Mouse (Mus musculus): Measurements from ENCODE around the gene Ttll1. TPM values are rescaled to one million over a fixed set of nuclear protein-coding genes. Genes with fewer than 3 reads are reported as not detected.
"Not testable (repeated sequence)": the region's sequence is repeated elsewhere in the genome, so short reads cannot be mapped to it uniquely, and the experiment has no call there.

Gene Ttll1
- polyA plus RNA-seq, 1 experiment from 2014 or later = 19.8 TPM

DNA sequence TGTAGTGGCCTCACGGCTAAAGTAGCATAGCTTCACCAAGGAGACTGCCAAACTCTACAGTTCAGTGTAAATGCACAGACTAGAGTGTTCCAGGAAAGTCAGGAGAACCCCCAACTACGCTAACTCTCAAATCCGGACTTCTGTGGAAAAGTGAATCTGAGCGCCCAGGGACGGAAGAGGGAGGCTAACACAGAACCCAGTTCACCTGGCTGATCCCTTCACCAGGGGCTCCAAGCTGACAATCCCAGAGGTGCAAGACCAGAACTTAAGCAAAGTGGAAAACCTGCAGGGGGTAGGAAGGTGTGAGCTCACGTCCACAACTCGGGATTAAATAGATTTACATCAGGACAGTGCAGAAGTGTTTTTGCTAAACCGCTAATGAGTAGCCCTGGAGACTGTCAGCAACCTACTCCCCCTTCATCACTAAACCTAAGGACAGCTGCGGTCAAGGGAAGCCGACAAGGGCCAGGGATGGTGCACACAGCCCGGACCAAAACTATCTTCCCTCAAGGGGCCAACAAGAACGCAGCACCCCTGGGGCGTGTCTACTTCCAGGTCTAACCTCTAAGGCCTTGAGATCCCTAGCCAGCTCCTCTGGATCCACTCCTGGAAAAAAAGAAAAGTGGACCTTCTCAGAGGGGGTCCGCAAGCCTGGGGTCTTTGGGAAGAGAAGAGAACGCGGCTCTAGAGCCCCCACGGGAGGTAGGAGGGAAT lies 47.2 kb downstream of the Ttll1 start:
- peaks cover 9% of the 10 kb centered on the region; the same call in 1 of the 2 replicates for H3K4me1 ChIP-seq
- no peaks in the 10 kb centered on the region for H3K9me3 ChIP-seq
- H3K27me3 ChIP-seq (replicated peaks) = no peaks in the 10 kb centered on the region
- H3K4me3 ChIP-seq (replicated peaks) = peak overlapping the region; percentile 84
- no peaks in the 10 kb centered on the region for H3K36me3 ChIP-seq
- H3K4me2 ChIP-seq = peak overlapping the region; percentile 84
- peak overlapping the region; percentile 83 for H3K27ac ChIP-seq
- H3K9ac ChIP-seq = peak overlapping the region; percentile 62
- ATAC-seq (ENCODE audit: insufficient read depth, low FRiP score, low read depth) = no peak
- 4% methylated on average over 17 of the region's 17 CpGs for WGBS

DNA sequence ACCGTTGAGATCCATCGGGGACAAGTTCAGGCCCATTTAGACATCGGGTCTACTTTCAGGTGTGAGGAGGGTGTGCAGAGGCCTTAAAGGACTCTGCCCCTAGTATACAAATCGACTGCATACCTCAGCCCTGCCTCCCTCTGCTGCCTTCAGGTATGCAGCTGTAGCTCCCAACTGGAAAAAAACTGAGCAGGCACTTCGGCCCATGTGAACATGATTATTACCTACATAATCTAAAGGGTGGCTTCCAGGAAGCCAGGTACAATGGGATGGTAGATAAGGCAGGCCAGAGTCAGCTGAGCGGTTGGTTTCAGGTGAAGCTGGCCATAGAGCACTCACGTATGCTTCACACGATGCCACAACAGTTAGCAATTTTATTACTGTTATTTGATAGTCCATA lies 48.3 kb downstream of the Ttll1 start:
- 80% methylated on average over 8 of the region's 8 CpGs for WGBS
- not testable (repeated sequence) for H3K4me1 ChIP-seq; H3K4me3 ChIP-seq (replicated peaks); ATAC-seq (ENCODE audit: insufficient read depth, low FRiP score, low read depth); H3K27me3 ChIP-seq (replicated peaks); H3K27ac ChIP-seq; H3K36me3 ChIP-seq; H3K9ac ChIP-seq; H3K9me3 ChIP-seq
- H3K4me2 ChIP-seq = peak overlapping the region; percentile 84

DNA sequence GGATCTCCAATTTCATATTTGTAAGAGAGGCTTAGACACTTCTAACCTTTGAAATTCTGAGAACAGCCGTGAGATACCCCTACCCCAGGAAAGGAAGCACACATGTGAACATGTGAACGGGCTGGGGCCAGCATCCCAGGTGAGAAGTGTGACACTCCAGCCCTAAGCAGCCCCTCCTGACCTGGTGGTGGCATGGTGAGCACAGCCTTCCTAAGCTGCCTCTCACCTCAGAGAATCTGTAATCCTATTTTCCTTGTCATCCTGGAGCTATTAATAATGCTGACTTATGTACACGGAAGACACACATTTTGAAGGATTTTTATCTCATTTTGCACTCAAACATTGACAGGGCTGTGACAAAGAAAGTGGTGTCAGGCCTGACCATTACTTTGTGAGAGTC lies 49.8 kb downstream of the Ttll1 start:
- H3K9ac ChIP-seq = no peak overlapping the region
- WGBS = 85% methylated on average over 3 of the region's 3 CpGs
- H3K4me3 ChIP-seq (replicated peaks) = no peak overlapping the region
- H3K27me3 ChIP-seq (replicated peaks) = no peaks in the 10 kb centered on the region
- no peak for ATAC-seq (ENCODE audit: insufficient read depth, low FRiP score, low read depth)
- no peak overlapping the region for H3K4me2 ChIP-seq
- no peak overlapping the region for H3K27ac ChIP-seq
- peaks cover 9% of the 10 kb centered on the region; the same call in 1 of the 2 replicates for H3K4me1 ChIP-seq
- H3K36me3 ChIP-seq = no peaks in the 10 kb centered on the region
- no peaks in the 10 kb centered on the region for H3K9me3 ChIP-seq

DNA sequence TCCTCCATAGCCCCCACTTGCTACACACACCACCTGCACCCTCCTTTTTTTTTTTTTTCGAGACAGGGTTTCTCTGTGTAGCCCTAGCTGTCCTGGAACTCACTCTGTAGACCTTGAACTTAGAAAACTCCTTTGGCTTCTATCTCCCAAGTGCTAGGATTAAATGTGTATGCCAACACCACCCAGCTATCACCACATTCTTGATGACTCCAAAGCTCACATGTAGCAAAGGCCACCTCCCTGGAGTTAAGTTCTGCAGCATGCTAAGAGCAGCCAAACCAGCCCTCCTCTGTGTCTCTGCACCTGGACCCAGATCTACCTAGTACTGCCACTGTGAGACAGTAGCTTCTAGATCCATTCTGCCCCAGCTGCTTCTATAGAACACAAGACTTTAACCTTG lies 53.2 kb downstream of the Ttll1 start:
- Histone ChIP-seq H3K27ac (no peak overlapping the region), H3K36me3 (no peaks in the 10 kb centered on the region), H3K27me3 (replicated peaks) (no peaks in the 10 kb centered on the region), H3K9ac (no peak overlapping the region), H3K9me3 (no peaks in the 10 kb centered on the region), H3K4me3 (replicated peaks) (no peak overlapping the region), H3K4me2 (no peak overlapping the region), H3K4me1 (peaks cover 3% of the 10 kb centered on the region; the same call in 1 of the 2 replicates)
- 93% methylated on average over 1 of the region's 1 CpGs for WGBS
- no peak for ATAC-seq (ENCODE audit: insufficient read depth, low FRiP score, low read depth)

DNA sequence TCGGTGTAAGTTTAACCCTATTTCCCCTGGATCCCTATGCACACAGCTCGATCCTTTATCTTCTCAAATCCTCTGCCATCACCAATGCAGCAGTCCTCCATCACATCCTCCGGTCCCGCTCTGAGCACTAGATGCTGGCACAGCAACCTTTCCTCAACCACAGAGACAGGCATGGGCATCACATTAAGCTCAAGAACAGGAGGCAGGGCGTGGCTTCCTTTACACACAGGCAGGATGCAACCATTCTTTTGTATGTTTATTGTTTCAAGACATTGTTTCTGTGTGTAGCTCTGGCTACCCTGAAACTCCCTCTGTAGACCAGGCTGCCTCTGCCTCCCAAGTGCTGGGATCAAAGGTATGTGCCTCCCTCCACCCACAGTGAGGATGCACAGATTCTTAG lies 55.1 kb downstream of the Ttll1 start:
- no peak overlapping the region for H3K4me3 ChIP-seq (replicated peaks)
- 89% methylated on average over 5 of the region's 5 CpGs for WGBS

DNA sequence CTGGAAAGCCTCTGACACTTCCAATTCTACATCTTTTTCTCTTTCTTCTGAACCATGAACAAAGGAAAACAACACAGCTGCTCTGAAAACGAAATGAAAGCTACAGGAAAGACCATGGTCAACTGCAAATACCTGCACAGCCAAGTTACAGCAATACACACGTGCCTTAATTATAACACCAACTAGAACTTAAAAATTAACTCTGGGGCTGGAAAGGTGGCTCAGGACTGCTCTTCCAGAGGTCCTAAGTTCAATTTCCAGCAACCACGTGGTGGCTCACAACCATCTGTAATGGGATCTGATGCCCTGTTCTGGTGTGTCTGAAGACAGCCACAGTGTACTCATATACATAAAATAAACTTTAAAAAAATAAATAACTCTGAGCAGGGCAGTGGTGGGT lies 55.7 kb downstream of the Ttll1 start:
- no peak overlapping the region for H3K9ac ChIP-seq
- H3K27ac ChIP-seq = no peak overlapping the region
- H3K4me2 ChIP-seq = no peak overlapping the region
- peaks cover 21% of the 10 kb centered on the region for H3K4me1 ChIP-seq
- H3K27me3 ChIP-seq (replicated peaks) = no peaks in the 10 kb centered on the region
- no peak overlapping the region for H3K4me3 ChIP-seq (replicated peaks)
- H3K36me3 ChIP-seq = no peaks in the 10 kb centered on the region
- no peak for ATAC-seq (ENCODE audit: insufficient read depth, low FRiP score, low read depth)
- H3K9me3 ChIP-seq = no peaks in the 10 kb centered on the region
- WGBS = 73% methylated on average over 3 of the region's 3 CpGs

More for the DNA sequence above, 55.1 kb downstream of the Ttll1 start:
- Histone ChIP-seq H3K4me1 (peaks cover 19% of the 10 kb centered on the region), H3K36me3 (no peaks in the 10 kb centered on the region), H3K27ac (no peak overlapping the region), H3K9ac (no peak overlapping the region), H3K27me3 (replicated peaks) (no peaks in the 10 kb centered on the region), H3K9me3 (no peaks in the 10 kb centered on the region), H3K4me2 (no peak overlapping the region)
- ATAC-seq (ENCODE audit: insufficient read depth, low FRiP score, low read depth) = no peak

DNA sequence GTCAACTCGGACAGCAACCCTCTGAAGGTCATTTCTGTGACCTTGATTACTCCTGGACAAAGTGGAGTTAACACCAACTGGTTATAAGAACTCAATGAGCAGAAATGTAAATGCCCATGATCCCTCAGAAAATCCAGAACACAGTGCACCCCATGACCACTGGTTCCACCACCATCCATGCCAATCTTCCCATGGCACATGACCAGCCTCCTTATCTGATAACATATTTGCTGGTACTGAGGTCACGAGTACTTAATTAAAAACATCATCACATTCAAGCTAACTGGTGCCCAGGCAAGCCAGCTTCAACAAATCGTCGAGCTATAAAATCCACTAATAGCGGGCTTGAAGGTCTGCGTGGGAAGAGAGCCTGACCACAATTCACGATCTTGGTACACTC lies 56.3 kb downstream of the Ttll1 start:
- H3K27me3 ChIP-seq (replicated peaks) = no peaks in the 10 kb centered on the region
- H3K27ac ChIP-seq = no peak overlapping the region
- H3K9me3 ChIP-seq = no peaks in the 10 kb centered on the region
- no peak for ATAC-seq (ENCODE audit: insufficient read depth, low FRiP score, low read depth)
- peaks cover 21% of the 10 kb centered on the region for H3K4me1 ChIP-seq
- H3K9ac ChIP-seq = no peak overlapping the region
- no peaks in the 10 kb centered on the region for H3K36me3 ChIP-seq
- no peak overlapping the region for H3K4me2 ChIP-seq
- WGBS = 81% methylated on average over 7 of the region's 7 CpGs
- no peak overlapping the region for H3K4me3 ChIP-seq (replicated peaks)

DNA sequence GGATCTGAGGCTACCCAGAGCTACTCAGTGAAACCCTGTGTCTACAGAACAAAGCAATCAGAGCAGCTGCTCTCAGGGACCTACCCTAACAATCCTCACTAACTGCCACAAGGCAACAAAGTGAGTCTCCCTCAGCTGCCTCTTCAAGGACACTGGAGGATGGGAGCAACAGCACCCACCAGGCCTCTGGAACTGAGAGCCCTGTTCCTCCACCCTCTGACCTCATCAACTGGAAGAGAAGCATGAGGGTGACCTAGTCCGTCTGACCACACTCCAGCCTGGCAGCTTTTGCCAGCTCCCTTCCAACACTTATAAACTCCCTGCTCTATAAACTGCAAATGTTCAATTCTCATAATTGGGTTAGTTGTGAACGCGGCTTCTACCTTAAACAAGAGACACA lies 56.8 kb downstream of the Ttll1 start:
- ATAC-seq (ENCODE audit: insufficient read depth, low FRiP score, low read depth) = no peak
- H3K9me3 ChIP-seq = no peaks in the 10 kb centered on the region
- no peak overlapping the region for H3K9ac ChIP-seq
- no peak overlapping the region for H3K4me2 ChIP-seq
- H3K4me1 ChIP-seq = peaks cover 22% of the 10 kb centered on the region
- 68% methylated on average over 3 of the region's 3 CpGs for WGBS
- H3K27me3 ChIP-seq (replicated peaks) = no peaks in the 10 kb centered on the region
- no peak overlapping the region for H3K4me3 ChIP-seq (replicated peaks)
- H3K36me3 ChIP-seq = no peaks in the 10 kb centered on the region
- no peak overlapping the region for H3K27ac ChIP-seq

DNA sequence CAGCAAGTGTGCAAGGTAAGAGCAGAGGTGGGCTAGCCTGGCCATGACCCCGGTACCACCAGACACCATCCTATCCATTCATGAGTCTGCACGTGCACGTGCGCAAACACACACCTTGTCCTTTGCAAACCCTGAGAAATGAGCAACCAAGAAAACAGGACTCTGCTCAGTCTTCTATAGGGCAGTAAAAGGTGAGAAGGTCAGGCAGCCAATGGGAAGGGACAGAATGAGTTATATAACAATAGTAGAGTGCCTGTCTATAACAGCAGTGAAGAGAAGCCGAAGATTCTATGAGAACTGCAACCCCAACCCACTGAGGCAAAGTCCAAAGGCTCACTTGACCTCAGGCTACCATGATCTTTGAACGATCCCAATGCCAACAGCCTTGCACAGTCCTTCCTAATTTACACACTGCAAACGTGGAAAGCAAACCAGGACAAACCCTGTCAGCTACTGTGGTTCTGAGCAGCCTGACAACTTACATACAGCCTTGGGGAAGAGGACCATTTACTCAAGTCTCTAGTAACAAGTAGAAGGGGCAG lies 58.4 kb downstream of the Ttll1 start:
- Histone ChIP-seq H3K4me1 (peaks cover 38% of the 10 kb centered on the region), H3K9me3 (no peaks in the 10 kb centered on the region), H3K4me2 (no peak overlapping the region), H3K27me3 (replicated peaks) (no peaks in the 10 kb centered on the region), H3K27ac (peak overlapping the region; percentile 59; the same call in 1 of the 2 replicates), H3K36me3 (no peaks in the 10 kb centered on the region), H3K9ac (no peak overlapping the region), H3K4me3 (replicated peaks) (no peak overlapping the region)
- WGBS = 73% methylated on average over 7 of the region's 7 CpGs
- ATAC-seq (ENCODE audit: insufficient read depth, low FRiP score, low read depth) = no peak

DNA sequence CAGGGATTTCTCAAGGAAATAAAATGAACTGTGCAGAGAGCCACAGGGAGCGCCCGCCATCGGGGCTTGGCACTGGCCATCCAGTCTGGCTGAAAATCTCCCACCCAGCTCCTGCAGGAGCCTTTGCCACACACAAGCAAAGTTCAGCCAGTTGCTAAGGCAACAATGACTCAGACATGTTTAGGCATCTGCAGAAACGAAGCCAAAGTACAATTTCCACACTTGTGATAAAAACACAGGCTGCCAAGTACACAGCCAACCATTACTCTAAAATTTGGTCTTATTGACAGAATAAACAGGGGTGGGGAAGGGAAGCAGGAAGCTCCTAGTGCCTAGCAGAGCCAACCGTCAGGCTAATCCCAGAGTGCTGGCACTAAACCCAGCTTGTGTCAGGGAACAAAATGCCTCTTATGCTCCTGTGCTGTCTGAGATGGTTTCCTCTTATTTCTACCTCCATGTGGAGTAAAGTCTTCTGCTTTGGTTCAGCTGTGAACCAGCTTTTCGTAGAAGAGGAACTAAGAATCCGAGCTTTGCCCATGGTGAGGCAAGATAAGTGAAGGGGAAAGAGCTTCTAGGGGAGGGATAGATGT lies 59.0 kb downstream of the Ttll1 start:
- Histone ChIP-seq H3K4me1 (peaks cover 43% of the 10 kb centered on the region), H3K4me3 (replicated peaks) (no peak overlapping the region), H3K9me3 (no peaks in the 10 kb centered on the region), H3K9ac (no peak overlapping the region), H3K4me2 (no peak overlapping the region), H3K36me3 (no peaks in the 10 kb centered on the region), H3K27ac (peak overlapping the region; percentile 59; the same call in 1 of the 2 replicates), H3K27me3 (replicated peaks) (no peaks in the 10 kb centered on the region)
- ATAC-seq (ENCODE audit: insufficient read depth, low FRiP score, low read depth) = peak; percentile 49; the same call in 1 of the 2 replicates
- 55% methylated on average over 7 of the region's 7 CpGs for WGBS

DNA sequence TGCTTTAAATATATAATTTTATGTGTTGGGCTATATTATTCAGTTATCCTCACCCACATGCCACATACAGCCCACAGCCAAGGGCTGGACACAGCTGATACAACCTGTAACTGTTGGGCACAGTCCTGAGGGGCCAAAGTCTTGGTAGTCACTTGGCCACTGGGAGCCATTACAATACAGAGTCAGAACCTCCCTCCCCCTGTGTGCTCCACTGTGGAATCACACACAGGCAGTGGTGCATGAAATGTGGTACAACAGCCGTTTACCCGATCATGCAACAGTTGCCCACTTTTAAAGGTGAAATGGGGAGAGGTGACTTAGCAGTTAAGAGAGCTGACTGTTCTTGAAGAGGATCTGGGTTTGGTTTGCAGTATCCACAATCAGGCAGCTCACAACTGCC lies 60.7 kb downstream of the Ttll1 start:
- Histone ChIP-seq H3K4me3 (replicated peaks) (no peak overlapping the region), H3K27ac (no peak overlapping the region), H3K9me3 (no peaks in the 10 kb centered on the region), H3K27me3 (replicated peaks) (no peaks in the 10 kb centered on the region), H3K4me2 (no peak overlapping the region), H3K9ac (no peak overlapping the region), H3K36me3 (no peaks in the 10 kb centered on the region), H3K4me1 (peaks cover 55% of the 10 kb centered on the region)
- no peak for ATAC-seq (ENCODE audit: insufficient read depth, low FRiP score, low read depth)
- 98% methylated on average over 2 of the region's 2 CpGs for WGBS

DNA sequence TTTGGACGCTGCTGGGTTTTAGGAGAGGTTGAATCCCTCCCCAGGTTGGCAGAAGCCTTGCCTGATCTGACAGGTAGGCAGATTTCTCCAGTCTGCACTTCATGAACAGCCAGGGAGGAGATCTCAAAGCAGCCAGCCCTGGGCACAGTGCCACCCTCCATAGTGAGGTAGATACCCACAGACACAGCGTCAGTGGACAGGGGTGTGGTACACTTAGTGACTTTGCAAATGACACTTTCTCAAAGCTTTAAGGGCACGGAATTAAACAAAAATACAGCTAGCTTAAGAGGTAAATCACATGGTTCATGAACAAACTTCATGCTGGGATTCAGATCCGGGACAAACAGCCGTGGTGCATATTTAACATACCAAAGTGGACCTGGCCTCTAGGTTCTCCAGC lies 62.0 kb downstream of the Ttll1 start:
- H3K27me3 ChIP-seq (replicated peaks) = no peaks in the 10 kb centered on the region
- H3K27ac ChIP-seq = peak overlapping the region; percentile 16; the same call in 1 of the 2 replicates
- H3K4me3 ChIP-seq (replicated peaks) = no peak overlapping the region
- no peaks in the 10 kb centered on the region for H3K36me3 ChIP-seq
- H3K4me2 ChIP-seq = no peak overlapping the region
- H3K9me3 ChIP-seq = no peaks in the 10 kb centered on the region
- no peak for ATAC-seq (ENCODE audit: insufficient read depth, low FRiP score, low read depth)
- H3K4me1 ChIP-seq = peaks cover 57% of the 10 kb centered on the region
- H3K9ac ChIP-seq = no peak overlapping the region
- 64% methylated on average over 5 of the region's 5 CpGs for WGBS
